Mouse (Mus musculus) kidney, embryonic 16.5 days (tissue): ENCODE results near the gene Dmc1. TPM values are rescaled to one million over a fixed set of nuclear protein-coding genes. Genes with fewer than 3 reads are reported as not detected.
A peak's percentile ranks its signal among the peaks of the same experiment; 100 is the strongest.

ENCODE experiments used
- ATAC-seq: fragments of 200-750 bp; cut with Nextera tagmentation; 2 replicates; pipeline ENCODE4 v1.8.0; 2017; ENCODE audit warnings: moderate TSS enrichment; ENCODE audit not compliant: low FRiP score, low TSS enrichment
- H3K27ac ChIP-seq: fragments of 300-500 bp; sonication (generic); 2 replicates; pipeline ENCODE4 v1.5.1; 2014; ENCODE audit warnings: low read length
- H3K27me3 ChIP-seq: fragments of 300-500 bp; sonication (generic); 2 replicates; pipeline ENCODE4 v1.6.1; 2014; ENCODE audit warnings: low read length, control low read depth, mixed read lengths; ENCODE audit not compliant: insufficient read depth
- H3K36me3 ChIP-seq: fragments of 300-500 bp; sonication (generic); 2 replicates; pipeline ENCODE4 v1.6.1; 2014; ENCODE audit warnings: low read length, control low read depth, mixed read lengths; ENCODE audit not compliant: insufficient read depth
- H3K4me1 ChIP-seq: fragments of 300-500 bp; sonication (generic); 2 replicates; pipeline ENCODE4 v1.6.1; 2014; ENCODE audit warnings: low read length, control low read depth, mixed read lengths; ENCODE audit not compliant: insufficient read depth
- H3K4me2 ChIP-seq: fragments of 300-500 bp; sonication (generic); replicated peaks from 2 replicates; pipeline ENCODE4 v1.6.1; 2014; ENCODE audit warnings: low read depth, low read length
- H3K4me3 ChIP-seq: fragments of 300-500 bp; sonication (generic); 2 replicates; pipeline ENCODE4 v1.5.1; 2014; ENCODE audit warnings: mild to moderate bottlenecking, low read length
- H3K9ac ChIP-seq: fragments of 300-500 bp; sonication (generic); replicated peaks from 2 replicates; pipeline ENCODE4 v1.6.1; 2014; ENCODE audit warnings: low read length
- H3K9me3 ChIP-seq: fragments of 300-500 bp; sonication (generic); 2 replicates; pipeline ENCODE4 v1.6.1; 2016; ENCODE audit warnings: low read length, control low read depth
- WGBS: fragments of 180-500 bp; shearing (Covaris S2); extraction: QIAGEN DNeasy Blood & Tissue Kit; methylation state at CpG from one replicate; pipeline ENCODE4 v1.1.7; 2014; 5-methylcytosine and 5-hydroxymethylcytosine counted together
- microRNA-seq: library from miRNA; unstranded; fragments of <30 nt; microRNA quantifications from one replicate; pipeline ENCODE4, GENCODE M21; 2016
- polyA plus RNA-seq: library from polyadenylated mRNA; unstranded; fragments of >200 nt; fragmentation: Nextera tagmentation; extraction: Ambion mirVana; gene quantifications from 2 replicates; pipeline ENCODE4 v1.2.1, GENCODE M21; 2015

Gene Dmc1
- polyA plus RNA-seq, 1 experiment from 2014 or later, result 2.0 TPM

DNA sequence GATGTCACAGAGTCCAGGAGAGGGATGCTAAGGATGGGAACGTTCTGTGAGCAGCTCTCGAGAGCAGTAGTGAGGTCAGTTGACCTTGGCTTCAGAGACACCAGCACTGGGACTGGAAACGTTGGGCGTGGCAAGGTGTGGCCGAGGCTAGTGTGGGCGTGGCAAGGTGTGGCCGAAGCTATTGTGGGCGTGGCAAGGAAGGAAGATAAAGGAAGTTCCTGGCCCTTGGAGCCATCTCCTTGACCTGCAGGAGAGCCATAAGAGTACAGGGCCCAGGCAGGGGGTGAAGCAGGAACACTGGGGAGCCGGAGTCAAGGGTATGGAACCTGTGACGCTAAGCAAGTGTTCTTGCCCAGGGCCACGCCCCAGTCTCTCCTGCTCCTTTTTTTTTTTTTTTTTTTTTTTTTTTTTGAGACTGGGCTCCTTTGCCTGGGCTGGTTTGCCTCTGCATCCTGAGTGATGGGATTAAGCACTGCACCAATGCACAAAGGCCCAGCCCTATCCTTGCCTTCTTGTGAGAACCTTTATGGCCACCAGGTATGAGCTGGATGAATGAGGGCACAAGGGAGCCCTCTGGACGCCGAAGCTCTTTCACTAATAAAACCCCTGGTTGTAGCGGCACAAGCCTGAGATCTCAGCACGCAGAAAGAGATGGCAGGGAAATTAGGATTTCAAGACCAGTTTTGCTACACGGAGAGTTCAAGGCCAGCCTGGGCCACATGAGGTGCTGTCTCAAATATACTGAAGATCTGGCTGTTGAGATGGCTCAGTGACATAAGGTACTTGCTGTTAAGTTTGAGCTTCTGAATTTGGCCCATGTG, 85.3 kb downstream of the Dmc1 start:
- WGBS, result 49% methylated on average over 16 of the region's 16 CpGs
- Histone ChIP-seq H3K4me3 (no peak overlapping the region), H3K27me3 (peaks cover 11% of the 10 kb centered on the region; the same call in 1 of the 2 replicates), H3K4me1 (peaks cover 28% of the 10 kb centered on the region), H3K27ac (no peak overlapping the region), H3K9me3 (no peaks in the 10 kb centered on the region), H3K4me2 (no peak overlapping the region), H3K9ac (no peak overlapping the region), H3K36me3 (peaks cover 12% of the 10 kb centered on the region; the same call in 1 of the 2 replicates)
- no peak for ATAC-seq

DNA sequence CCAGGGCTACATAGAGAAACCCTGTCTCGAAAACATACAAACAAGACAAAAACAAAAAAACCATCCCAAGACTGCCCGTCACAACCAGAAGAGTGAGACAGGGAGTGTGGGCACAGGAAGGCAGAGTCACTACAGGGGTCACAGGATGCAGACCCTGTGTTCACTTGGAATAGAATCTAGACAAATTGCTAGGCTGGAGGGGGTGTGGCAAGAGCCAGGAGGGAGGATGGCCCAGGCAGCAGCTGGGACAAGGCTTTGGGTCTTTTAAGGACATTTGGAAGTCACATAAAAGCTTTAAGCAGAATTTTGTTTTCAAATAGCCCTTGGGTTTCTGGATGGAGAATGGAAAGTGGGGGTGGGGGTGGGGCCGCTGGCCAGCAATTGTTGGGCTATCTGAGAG, 86.3 kb downstream of the Dmc1 start:
- Histone ChIP-seq H3K4me2 (0 out of 2 replicates have a peak overlapping the region, but pooled peaks have one; percentile 65), H3K4me3 (no peak overlapping the region), H3K4me1 (peaks cover 35% of the 10 kb centered on the region), H3K9me3 (no peaks in the 10 kb centered on the region), H3K27ac (no peak overlapping the region), H3K36me3 (peaks cover 6% of the 10 kb centered on the region; the same call in 1 of the 2 replicates), H3K9ac (no peak overlapping the region), H3K27me3 (peaks cover 21% of the 10 kb centered on the region; the same call in 1 of the 2 replicates)
- 73% methylated on average over 3 of the region's 3 CpGs for WGBS
- ATAC-seq, result no peak

DNA sequence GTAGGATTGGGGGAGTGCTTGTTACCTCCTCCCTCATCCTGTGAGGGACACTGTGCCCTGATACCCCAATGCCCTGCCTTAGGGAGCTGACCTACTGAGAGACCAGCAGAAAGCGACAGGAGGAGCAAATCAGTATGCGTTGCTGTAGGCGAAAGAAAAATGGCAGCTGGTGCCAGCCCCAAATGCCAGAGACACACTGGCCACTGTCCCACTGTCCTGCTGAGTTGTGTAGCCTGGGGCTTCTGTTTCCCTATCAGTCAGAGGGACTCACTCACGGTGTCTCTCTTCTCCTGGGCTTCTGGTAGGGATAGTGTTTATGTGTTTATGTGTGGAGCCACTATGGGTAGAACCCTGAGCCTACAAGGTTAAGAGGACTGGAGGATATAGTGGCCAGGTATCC, 87.2 kb downstream of the Dmc1 start:
- H3K27ac ChIP-seq, result no peak overlapping the region
- ATAC-seq, result no peak
- 85% methylated on average over 4 of the region's 4 CpGs for WGBS
- H3K9me3 ChIP-seq, result no peaks in the 10 kb centered on the region
- peaks cover 36% of the 10 kb centered on the region for H3K4me1 ChIP-seq
- H3K36me3 ChIP-seq, result no peaks in the 10 kb centered on the region
- peak overlapping the region; percentile 65 for H3K4me2 ChIP-seq
- peaks cover 27% of the 10 kb centered on the region; the same call in 1 of the 2 replicates for H3K27me3 ChIP-seq
- H3K4me3 ChIP-seq, result peak overlapping the region; percentile 68; the same call in 1 of the 2 replicates
- H3K9ac ChIP-seq, result peak overlapping the region; percentile 70; the same call in 1 of the 2 replicates

DNA sequence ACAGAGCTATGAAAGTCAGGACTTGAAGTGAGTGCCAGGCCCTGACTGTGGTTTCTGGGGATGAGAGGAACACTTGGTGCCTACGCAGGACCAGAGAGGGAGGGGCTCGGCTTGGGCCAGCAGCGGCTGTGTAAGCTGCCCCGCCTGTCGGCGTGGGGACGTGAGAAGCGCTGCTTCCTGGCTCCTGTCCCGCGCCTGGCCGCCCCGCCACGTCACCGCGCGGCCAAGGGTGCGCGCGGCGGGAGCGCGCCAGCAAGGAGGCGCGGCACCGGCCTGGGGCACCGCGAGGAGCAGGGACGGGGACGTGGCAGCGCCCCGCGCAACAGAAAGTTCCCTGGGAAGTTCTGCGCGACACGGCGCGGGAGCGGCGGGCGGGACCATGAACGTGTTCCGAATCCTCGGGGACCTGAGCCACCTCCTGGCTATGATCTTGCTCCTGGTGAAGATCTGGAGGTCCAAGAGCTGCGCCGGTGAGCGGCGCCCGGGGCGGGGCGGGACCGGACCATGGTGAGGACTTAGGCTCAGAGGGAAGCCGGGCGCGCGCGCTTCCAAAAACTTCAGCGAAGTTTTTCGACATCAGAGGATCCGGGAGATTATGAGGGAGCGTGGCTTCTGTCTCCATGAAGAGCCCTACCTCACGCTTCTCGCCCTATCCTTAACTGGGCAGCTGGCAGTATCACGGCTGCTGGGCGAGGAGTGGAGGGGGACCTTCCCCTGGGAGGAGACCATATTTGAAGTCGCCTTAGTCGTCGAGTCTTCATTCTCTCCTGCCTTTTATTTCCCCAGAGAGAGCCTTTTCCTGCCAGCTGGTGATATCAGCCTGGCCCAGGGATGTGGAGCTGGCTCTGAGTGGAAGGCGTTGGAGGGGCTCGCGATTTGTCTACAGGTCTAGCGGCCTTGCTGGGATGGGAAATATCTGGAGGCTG, 88.5 kb downstream of the Dmc1 start, which contains the start of gene Kdelr3:
Gene Kdelr3, plus strand, starts transcription at position 241 of the 926 bp plus-strand sequence.
- H3K36me3 ChIP-seq, result no peaks in the 10 kb centered on the region
- WGBS, result 1% methylated on average over 70 of the region's 71 CpGs
- H3K27me3 ChIP-seq, result peaks cover 34% of the 10 kb centered on the region
- ATAC-seq, result peak; percentile 58
- H3K4me3 ChIP-seq, result peak within 1 kb of the TSS; percentile 68
- peak within 1 kb of the TSS; percentile 65 for H3K4me2 ChIP-seq
- no peak within 1 kb of the TSS for H3K27ac ChIP-seq
- H3K9me3 ChIP-seq, result no peaks in the 10 kb centered on the region
- H3K9ac ChIP-seq, result peak within 1 kb of the TSS; percentile 70
- H3K4me1 ChIP-seq, result peaks cover 46% of the 10 kb centered on the region

DNA sequence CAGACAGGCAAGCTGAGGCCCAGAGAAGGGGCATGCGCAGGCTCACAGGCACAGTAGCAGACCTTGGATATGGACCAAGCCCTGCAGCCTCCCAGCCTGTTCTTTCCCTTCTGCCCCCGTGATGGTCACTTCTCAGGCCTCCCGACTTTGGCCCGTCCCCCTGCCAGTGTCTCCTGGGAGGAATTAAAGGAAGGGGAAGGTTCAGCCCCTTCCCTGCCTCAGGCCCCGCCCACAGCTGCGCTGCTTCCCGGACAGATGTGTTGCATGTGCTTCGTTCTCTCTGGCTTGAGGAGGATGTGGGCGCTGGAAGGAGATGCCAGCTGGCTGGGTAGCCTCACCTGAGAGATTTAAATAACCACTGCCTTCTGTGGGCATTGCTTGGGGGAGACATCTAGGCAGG, 91.0 kb downstream of the Dmc1 start:
- no peak overlapping the region for H3K4me3 ChIP-seq
- H3K9ac ChIP-seq, result no peak overlapping the region
- H3K27ac ChIP-seq, result no peak overlapping the region
- no peaks in the 10 kb centered on the region for H3K36me3 ChIP-seq
- H3K27me3 ChIP-seq, result peaks cover 55% of the 10 kb centered on the region
- 0 out of 2 replicates have a peak overlapping the region, but pooled peaks have one; percentile 1 for H3K4me2 ChIP-seq
- H3K4me1 ChIP-seq, result peaks cover 46% of the 10 kb centered on the region
- no peak for ATAC-seq
- H3K9me3 ChIP-seq, result no peaks in the 10 kb centered on the region
- 9% methylated on average over 9 of the region's 9 CpGs for WGBS

DNA sequence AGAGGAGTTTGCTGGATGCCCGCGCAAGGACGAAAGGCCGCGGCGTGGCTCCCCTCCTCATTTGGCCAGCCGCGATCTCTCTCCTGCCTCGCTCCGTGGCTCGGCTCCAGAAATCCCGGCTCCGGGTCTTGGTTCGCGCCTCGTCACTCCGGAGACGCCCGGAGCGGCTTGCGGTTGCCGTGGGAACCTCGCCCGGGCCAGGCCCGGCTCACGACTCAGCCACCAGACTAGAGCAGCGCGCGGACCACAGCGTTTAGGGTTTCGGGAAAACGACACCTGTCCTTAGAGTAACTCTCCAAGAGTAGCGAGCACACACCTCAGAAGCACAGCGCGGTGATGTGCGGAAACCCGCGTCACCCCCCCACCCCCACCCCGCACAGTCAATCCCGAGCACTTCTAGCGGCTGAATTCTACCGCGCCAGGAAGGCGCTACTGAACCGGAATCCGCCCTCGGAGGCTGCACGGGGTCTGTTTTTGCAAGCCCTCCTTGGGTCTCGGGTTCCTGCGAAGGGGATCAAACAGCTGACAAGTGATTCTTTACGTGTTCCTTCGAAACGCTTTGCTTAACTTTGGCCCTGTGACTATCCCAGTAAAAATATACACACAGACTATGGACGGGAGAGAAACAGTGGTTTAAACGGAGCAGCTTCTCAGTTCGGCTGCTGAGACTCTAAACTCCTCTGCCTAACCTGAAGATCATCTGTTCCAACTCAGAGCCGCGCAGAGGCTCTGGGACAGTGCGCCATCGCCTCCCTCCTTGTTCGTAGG, 93.2 kb downstream of the Dmc1 start:
- Histone ChIP-seq H3K4me3 (peak overlapping the region; percentile 47), H3K27me3 (peaks cover 73% of the 10 kb centered on the region)
- 2% methylated on average over 61 of the region's 61 CpGs for WGBS

More for the DNA sequence above, 93.2 kb downstream of the Dmc1 start:
- H3K27ac ChIP-seq, result no peak overlapping the region
- H3K9me3 ChIP-seq, result no peaks in the 10 kb centered on the region
- H3K4me1 ChIP-seq, result peaks cover 28% of the 10 kb centered on the region
- H3K4me2 ChIP-seq, result peak overlapping the region; percentile 82
- ATAC-seq, result peak; percentile 75
- no peaks in the 10 kb centered on the region for H3K36me3 ChIP-seq
- H3K9ac ChIP-seq, result peak overlapping the region; percentile 51; the same call in 1 of the 2 replicates

Small RNAs within 50 kb of the gene (microRNA-seq; reads per million reads assigned to microRNA genes)
- gene Gm27903, result not detected

Other genes starting within 250 kb of the Dmc1 start
- 75.0 and 80.5 TPM in 2 replicates for gene Tmem184b, start 201.5 kb downstream of the Dmc1 start, polyA plus RNA-seq
- gene Csnk1e, start 149.5 kb downstream of the Dmc1 start, polyA plus RNA-seq, result 66.0 and 71.5 TPM in 2 replicates
- 0.16 TPM in 1 of 2 replicates, not detected in the other for gene Kcnj4, start 99.9 kb downstream of the Dmc1 start, polyA plus RNA-seq
- gene Kdelr3, start 88.7 kb downstream of the Dmc1 start, polyA plus RNA-seq, result 66.2 and 72.9 TPM in 2 replicates
- gene Ddx17, start 58.4 kb downstream of the Dmc1 start, polyA plus RNA-seq, result 48.3 and 52.0 TPM in 2 replicates
- 1.1 and 1.4 TPM in 2 replicates for gene Fam227a, start 53.8 kb upstream of the Dmc1 start, polyA plus RNA-seq
- 59.5 and 59.8 TPM in 2 replicates for gene Cby1, start 54.1 kb upstream of the Dmc1 start, polyA plus RNA-seq
- gene Tomm22, start 65.8 kb upstream of the Dmc1 start, polyA plus RNA-seq, result 262 and 263 TPM in 2 replicates
- gene Josd1, start 82.8 kb upstream of the Dmc1 start, polyA plus RNA-seq, result 18.2 and 19.6 TPM in 2 replicates
- gene Gtpbp1, start 85.7 kb upstream of the Dmc1 start, polyA plus RNA-seq, result 32.7 and 36.6 TPM in 2 replicates
- gene Sun2, start 137.4 kb upstream of the Dmc1 start, polyA plus RNA-seq, result 5.7 and 5.8 TPM in 2 replicates
- 71.7 and 74.0 TPM in 2 replicates for gene Dnal4, start 172.7 kb upstream of the Dmc1 start, polyA plus RNA-seq
- gene Nptxr, start 199.7 kb upstream of the Dmc1 start, polyA plus RNA-seq, result 1.7 and 1.9 TPM in 2 replicates
- gene Npcd, start 229.1 kb upstream of the Dmc1 start, polyA plus RNA-seq, result not detected in 2 replicates
- gene Cbx6, start 229.6 kb upstream of the Dmc1 start, polyA plus RNA-seq, result 52.1 and 58.8 TPM in 2 replicates